Mouse (Mus musculus): Measurements from ENCODE around the gene Btg1. TPM values are rescaled to one million over a fixed set of nuclear protein-coding genes. Genes with fewer than 3 reads are reported as not detected.

Gene Btg1
- total RNA-seq, 2 experiments from 2014 or later, result 34.2 to 43.1 TPM

GRCm38 (mm10) chr10:96609356-96610345 lies 7.2 kb upstream of the Btg1 start:
- no peak for DNase-seq

GRCm38 (mm10) chr10:96616001-96616708 lies 651 bp upstream of the Btg1 start:
- DNase-seq, result no peak

GRCm38 (mm10) chr10:96617221-96617950 lies 580 bp downstream of the Btg1 start:
- DNase-seq, result peak; percentile 45 to 77

GRCm38 (mm10) chr10:96617951-96618575 lies 1.3 kb downstream of the Btg1 start:
- DNase-seq, result peak; percentile 87 to 89

GRCm38 (mm10) chr10:96619951-96620889 lies 3.4 kb downstream of the Btg1 start:
- DNase-seq, result peak in 1 of 2 experiments; percentile 48

GRCm38 (mm10) chr10:96620890-96621271 lies 4.1 kb downstream of the Btg1 start:
- peak; percentile 46 to 55 for DNase-seq

GRCm38 (mm10) chr10:96621361-96621945 lies 4.6 kb downstream of the Btg1 start:
- DNase-seq, result peak in 1 of 2 experiments; percentile 32

GRCm38 (mm10) chr10:96621980-96622645 lies 5.3 kb downstream of the Btg1 start:
- DNase-seq, result peak in 1 of 2 experiments; percentile 44

GRCm38 (mm10) chr10:96622761-96623632 lies 6.2 kb downstream of the Btg1 start:
- peak in 1 of 2 experiments; percentile 26 for DNase-seq

GRCm38 (mm10) chr10:96623633-96624195 lies 6.9 kb downstream of the Btg1 start:
- DNase-seq, result no peak

- no peak for DNase-seq
Measured at GRCm38 (mm10) chr10:96624406-96624805, 7.6 kb downstream of the Btg1 start.

GRCm38 (mm10) chr10:96625061-96625460 lies 8.3 kb downstream of the Btg1 start:
- DNase-seq, result no peak

GRCm38 (mm10) chr10:96625682-96626081 lies 8.9 kb downstream of the Btg1 start:
- no peak for DNase-seq

- no peak for DNase-seq
Measured at GRCm38 (mm10) chr10:96626120-96626750, 9.4 kb downstream of the Btg1 start.

GRCm38 (mm10) chr10:96627332-96627731 lies 10.5 kb downstream of the Btg1 start:
- DNase-seq, result no peak

GRCm38 (mm10) chr10:96628100-96628912 lies 11.5 kb downstream of the Btg1 start:
- DNase-seq, result no peak

GRCm38 (mm10) chr10:96628913-96629199 lies 12.1 kb downstream of the Btg1 start:
- DNase-seq, result no peak
